Mouse (Mus musculus) CH12.LX (cell line): ENCODE measurements around the gene Brd1. TPM values are rescaled to one million over a fixed set of nuclear protein-coding genes. Genes with fewer than 3 reads are reported as not detected.
"Not testable (repeated sequence)": the region's sequence is repeated elsewhere in the genome, so short reads cannot be mapped to it uniquely, and the experiment has no call there.

Experiments
- DNase-seq: peaks from one replicate; pipeline ENCODE4 v3.0.0-alpha.2; 2013; ENCODE audit errors: extremely low read depth
- H3K27ac ChIP-seq: 2 replicates; pipeline ENCODE4 v1.5.1; 2012; ENCODE audit warnings: low read depth, mild to moderate bottlenecking, control low read depth, moderate library complexity; ENCODE audit not compliant: insufficient read depth
- H3K27me3 ChIP-seq: replicated peaks from 2 replicates; pipeline ENCODE3; 2012; ENCODE audit warnings: inconsistent platforms
- H3K36me3 ChIP-seq, 2 experiments: replicated peaks in 1 of 2; 2 replicates each; pipeline versions ENCODE3 to v1.6.1; 2012; ENCODE audit warnings: inconsistent platforms in 1 of 2, low read length in 1 of 2, mild to moderate bottlenecking in 1 of 2, mixed read lengths in 1 of 2, moderate library complexity in 1 of 2; ENCODE audit not compliant: control insufficient read depth in 1 of 2, insufficient read depth in 1 of 2
- H3K4me1 ChIP-seq, 2 experiments: 2 replicates each; pipeline ENCODE4 v1.6.1; 2012; ENCODE audit warnings: inconsistent platforms in 1 of 2, moderate library complexity in 1 of 2; ENCODE audit not compliant: insufficient read depth in 2 of 2, control insufficient read depth in 1 of 2
- H3K4me2 ChIP-seq: 2 replicates; pipeline ENCODE4 v1.6.1; 2012; ENCODE audit warnings: low read depth, mild to moderate bottlenecking, control low read depth; ENCODE audit not compliant: poor library complexity, insufficient read depth, severe bottlenecking
- H3K4me3 ChIP-seq, 3 experiments: fragments of 150-350 bp in 1 of 3; sonication (generic) in 1 of 3; replicated peaks in 1 of 3; 2 replicates each; pipeline versions ENCODE3 to v1.5.1; 2011 to 2012; ENCODE audit warnings: low read depth in 2 of 3, low read length in 2 of 3, mild to moderate bottlenecking in 2 of 3, moderate library complexity in 2 of 3, control low read depth in 1 of 3, improper control_type of control experiment in 1 of 3, inconsistent platforms in 1 of 3, mixed read lengths in 1 of 3; ENCODE audit not compliant: poor library complexity in 1 of 3
- H3K79me2 ChIP-seq: replicated peaks from 2 replicates; pipeline ENCODE4 v1.6.1; 2012; ENCODE audit warnings: mild to moderate bottlenecking, moderate library complexity; ENCODE audit not compliant: control insufficient read depth, poor library complexity, insufficient read depth, severe bottlenecking; ENCODE audit errors: extremely low read depth
- H3K9ac ChIP-seq: 2 replicates; pipeline ENCODE4 v1.6.1; 2012; ENCODE audit warnings: low read depth, mild to moderate bottlenecking, control low read depth, moderate library complexity; ENCODE audit not compliant: insufficient read depth
- H3K9me3 ChIP-seq: replicated peaks from 2 replicates; pipeline ENCODE3; 2012; ENCODE audit warnings: low read length, inconsistent platforms, mixed read lengths
- BHLHE40 ChIP-seq: IDR thresholded peaks from 2 replicates; pipeline ENCODE4 v1.6.1; 2011; ENCODE audit warnings: mild to moderate bottlenecking, low read depth, low read length, improper control_type of control experiment
- CHD2 ChIP-seq: IDR thresholded peaks from 2 replicates; pipeline ENCODE4 v1.6.1; 2011; ENCODE audit warnings: low read length, improper control_type of control experiment
- CTCF ChIP-seq, 2 experiments: IDR thresholded peaks in 1 of 2; conservative IDR thresholded peaks in 1 of 2; 2 replicates each; pipeline ENCODE4 v1.5.1; 2011 to 2012; ENCODE audit warnings: low read depth in 2 of 2, low read length in 2 of 2, improper control_type of control experiment in 1 of 2, inconsistent platforms in 1 of 2, mild to moderate bottlenecking in 1 of 2, moderate library complexity in 1 of 2
- E2F4 ChIP-seq: IDR thresholded peaks from 2 replicates; pipeline ENCODE4 v1.6.1; 2011; ENCODE audit warnings: low read depth, low read length, improper control_type of control experiment; ENCODE audit not compliant: insufficient replicate concordance
- ETS1 ChIP-seq: conservative IDR thresholded peaks from 2 replicates; pipeline ENCODE4 v1.6.1; 2012; ENCODE audit warnings: low read depth, mild to moderate bottlenecking, inconsistent platforms, low read length, improper control_type of control experiment, moderate library complexity
- JUN ChIP-seq: IDR thresholded peaks from 2 replicates; pipeline ENCODE4 v1.6.1; 2011; ENCODE audit warnings: low read depth, mild to moderate bottlenecking, low read length, improper control_type of control experiment, moderate library complexity; ENCODE audit not compliant: insufficient read depth
- JUND ChIP-seq: conservative IDR thresholded peaks from 2 replicates; pipeline ENCODE4 v1.6.1; 2011; ENCODE audit warnings: low read depth, low read length, improper control_type of control experiment
- MAFK ChIP-seq: IDR thresholded peaks from 2 replicates; pipeline ENCODE4 v1.6.1; 2011; ENCODE audit warnings: low read length, improper control_type of control experiment; ENCODE audit not compliant: insufficient replicate concordance
- MAZ ChIP-seq: IDR thresholded peaks from 2 replicates; pipeline ENCODE4 v1.6.1; 2012; ENCODE audit warnings: low read depth, mild to moderate bottlenecking, inconsistent platforms, low read length, improper control_type of control experiment, moderate library complexity
- NRF1 ChIP-seq: IDR thresholded peaks from 2 replicates; pipeline ENCODE4 v1.6.1; 2014; ENCODE audit warnings: low read depth, mild to moderate bottlenecking, inconsistent platforms, low read length, improper control_type of control experiment, moderate library complexity
- POLR2A ChIP-seq: IDR thresholded peaks from 2 replicates; pipeline ENCODE4 v1.6.1; 2011; ENCODE audit warnings: low read depth, mild to moderate bottlenecking, improper control_type of control experiment, low read length
- POLR2AphosphoS2 ChIP-seq: IDR thresholded peaks from 2 replicates; pipeline ENCODE4 v1.6.1; 2011; ENCODE audit warnings: low read depth, low read length, improper control_type of control experiment
- RAD21 ChIP-seq: IDR thresholded peaks from 2 replicates; pipeline ENCODE4 v1.6.1; 2011; ENCODE audit warnings: low read depth, mild to moderate bottlenecking, low read length, improper control_type of control experiment, moderate library complexity
- RCOR1 ChIP-seq: conservative IDR thresholded peaks from 2 replicates; pipeline ENCODE4 v1.6.1; 2012; ENCODE audit warnings: low read depth, mild to moderate bottlenecking, inconsistent platforms, low read length, improper control_type of control experiment
- SIN3A ChIP-seq: IDR thresholded peaks from 2 replicates; pipeline ENCODE4 v1.6.1; 2012; ENCODE audit warnings: low read length, improper control_type of control experiment, inconsistent platforms
- TCF12 ChIP-seq: IDR thresholded peaks from 2 replicates; pipeline ENCODE4 v1.6.1; 2014; ENCODE audit warnings: low read depth, mild to moderate bottlenecking, inconsistent platforms, low read length, improper control_type of control experiment
- USF1 ChIP-seq: IDR thresholded peaks from 2 replicates; pipeline ENCODE4 v1.6.1; 2014; ENCODE audit warnings: low read depth, mild to moderate bottlenecking, inconsistent platforms, low read length, improper control_type of control experiment
- USF2 ChIP-seq: conservative IDR thresholded peaks from 2 replicates; pipeline ENCODE4 v1.6.1; 2011; ENCODE audit warnings: low read depth, low read length, improper control_type of control experiment
- ZKSCAN1 ChIP-seq: IDR thresholded peaks from 2 replicates; pipeline ENCODE4 v1.6.1; 2012; ENCODE audit warnings: low read depth, inconsistent platforms, low read length, improper control_type of control experiment, borderline replicate concordance
- ZNF384 ChIP-seq: IDR thresholded peaks from 2 replicates; pipeline ENCODE4 v1.6.1; 2012; ENCODE audit warnings: low read depth, low read length, improper control_type of control experiment, inconsistent platforms
- dilution Hi-C: fragments of 300-500 bp; cut with MboI; formaldehyde crosslinking; loops from 2 replicates; pipeline ENCODE4 v1.14.3; 2020; ENCODE audit warnings: low sequenced_read_pairs; ENCODE audit not compliant: extremely low pct_unique_long_range_greater_than_20kb, extremely low pct_ligation_motif_present
- in situ Hi-C: fragments of 300-500 bp; cut with MboI; formaldehyde crosslinking; loops from 3 replicates; pipeline ENCODE4 v1.14.3; 2019; ENCODE audit warnings: low sequenced_read_pairs, low pct_ligation_motif_present, low pct_unique_long_range_greater_than_20kb, mixed read lengths
- polyA plus RNA-seq: library from polyadenylated mRNA; unstranded; fragments of >175 nt; gene quantifications from 2 replicates; pipeline ENCODE4 v1.2.1, GENCODE M21; 2012; ENCODE audit warnings: low read depth; ENCODE audit not compliant: insufficient read length
- total RNA-seq, 2 experiments: library from RNA; depleted of rRNA; stranded (reverse); fragments of 300-350 nt in 1 of 2; fragments of >200 nt in 1 of 2; gene quantifications; 2 replicates each; pipeline ENCODE4 v1.2.3; 2012 to 2014

The Brd1 gene
- total and polyA plus RNA-seq, 3 experiments: 13.6 to 19.1 (median 16.2) TPM

DNA sequence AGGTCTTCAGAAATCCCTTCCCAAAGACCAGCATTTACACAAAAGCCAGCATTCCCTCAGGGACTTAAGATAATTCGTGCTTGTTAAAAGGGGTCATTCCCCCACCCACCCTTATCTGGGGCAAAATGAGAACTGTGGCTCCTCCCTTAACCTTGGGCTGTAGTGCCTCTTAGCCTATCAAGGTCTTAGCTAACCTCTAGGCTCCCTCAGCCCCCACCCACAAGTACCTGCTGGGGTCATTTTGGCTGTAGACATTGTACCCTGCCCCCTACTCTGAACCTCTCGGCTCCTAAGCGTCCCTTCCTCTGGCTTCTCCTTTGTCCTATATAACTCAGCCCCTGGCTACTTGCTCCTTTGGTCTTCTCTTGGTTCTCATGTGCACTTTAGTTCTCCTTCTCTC, 11.9 kb upstream of the Brd1 start:
- DNase-seq: no peak
- Histone ChIP-seq H3K36me3 (no peaks in the 10 kb centered on the region), H3K4me2 (no peak overlapping the region), H3K79me2 (no peaks in the 10 kb centered on the region), H3K9me3 (no peaks in the 10 kb centered on the region), H3K4me3 (no peak overlapping the region), H3K9ac (no peak overlapping the region), H3K27ac (no peak overlapping the region), H3K4me1 (peaks cover 4 to 10% of the 10 kb centered on the region in 2 experiments), H3K27me3 (no peaks in the 10 kb centered on the region)
- dilution Hi-C loops (no loop called here), in situ Hi-C loops (no loop called here)
- TF ChIP-seq SIN3A: no peak
- no peak for TF ChIP-seq E2F4
- no peak for TF ChIP-seq RCOR1
- TF ChIP-seq CTCF (conservative IDR thresholded peaks at IDR 0.05 in 1 of 2, IDR thresholded peaks at IDR 0.05 in 1 of 2; ENCODE audit: low read depth in 2 of 2, low read length in 2 of 2): no peak
- no peak for TF ChIP-seq JUND

DNA sequence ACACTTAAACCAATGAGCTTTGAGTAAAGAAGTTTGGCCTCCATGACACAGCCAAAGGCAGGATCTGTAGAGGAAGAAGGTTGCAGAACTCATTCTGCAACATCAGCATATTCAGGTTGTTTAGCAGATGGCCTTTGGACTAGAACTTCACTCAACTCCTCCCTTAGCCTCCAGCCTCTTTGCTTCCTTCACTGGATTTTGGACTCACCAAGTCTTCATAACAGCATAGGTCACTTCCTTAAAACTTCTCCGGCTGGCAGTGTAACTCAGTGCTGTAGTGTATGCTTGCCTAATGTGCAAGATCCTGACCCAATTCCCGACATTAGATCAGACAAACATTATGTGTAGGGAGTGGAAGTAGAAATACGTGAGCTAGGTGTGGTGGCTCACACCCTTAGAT, 11.3 kb upstream of the Brd1 start:
- H3K4me3 ChIP-seq: no peak overlapping the region
- DNase-seq: no peak
- dilution Hi-C loops (no loop called here), in situ Hi-C loops (no loop called here)
- H3K27ac ChIP-seq: no peak overlapping the region
- H3K9ac ChIP-seq: no peak overlapping the region
- no peaks in the 10 kb centered on the region for H3K9me3 ChIP-seq
- no peaks in the 10 kb centered on the region for H3K36me3 ChIP-seq
- no peak overlapping the region for H3K4me2 ChIP-seq
- TF ChIP-seq MAFK (peak; percentile 75), POLR2A (no peak)
- TF ChIP-seq, all 38 proteins: peak for 1
- Histone ChIP-seq H3K79me2 (no peaks in the 10 kb centered on the region), H3K4me1 (peaks cover 0 to 6% of the 10 kb centered on the region in 2 experiments; a peak in 2 of 4 replicates), H3K27me3 (no peaks in the 10 kb centered on the region)

DNA sequence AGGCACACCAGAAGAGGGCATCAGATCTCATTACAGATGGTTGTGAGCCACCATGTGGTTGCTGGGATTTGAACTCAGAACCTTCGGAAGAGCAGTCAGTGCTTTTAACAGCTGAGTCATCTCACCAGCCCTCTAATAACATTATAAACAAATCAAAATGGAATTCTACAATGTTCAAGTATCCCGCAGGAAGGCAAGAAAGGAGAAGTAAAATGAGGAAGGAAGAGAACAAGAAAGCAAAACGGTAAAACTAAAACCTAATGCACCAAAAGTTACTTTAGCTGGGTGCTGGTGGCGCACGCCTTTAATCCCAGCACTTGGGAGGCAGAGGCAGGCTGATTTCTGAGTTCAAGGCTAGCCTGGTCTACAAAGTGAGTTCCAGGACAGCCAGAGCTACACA, 9.3 kb upstream of the Brd1 start:
- H3K9me3 ChIP-seq, dilution Hi-C loops, H3K4me2 ChIP-seq, H3K4me1 ChIP-seq, DNase-seq, H3K27me3 ChIP-seq, H3K4me3 ChIP-seq, H3K9ac ChIP-seq, H3K79me2 ChIP-seq, in situ Hi-C loops, H3K36me3 ChIP-seq, H3K27ac ChIP-seq: not testable (repeated sequence)

DNA sequence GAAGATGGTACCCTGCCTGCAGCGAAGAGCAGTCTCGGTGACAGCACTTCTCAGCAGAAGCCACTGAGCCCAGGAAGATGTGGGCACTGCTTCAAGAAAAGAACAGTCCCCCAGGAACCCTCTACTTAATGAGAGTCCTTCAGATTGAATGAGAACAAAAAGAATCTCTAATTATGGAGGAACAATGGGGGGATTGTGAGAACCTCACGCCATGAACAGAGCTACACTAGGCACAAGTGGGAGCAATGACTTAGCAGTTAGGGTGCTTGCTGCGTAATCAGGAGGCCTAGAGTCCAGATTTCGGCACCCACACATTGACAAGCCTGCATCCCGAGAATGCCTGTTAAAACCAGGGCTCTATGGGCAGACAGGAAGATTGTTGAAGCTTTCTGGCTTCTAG, 7.3 kb upstream of the Brd1 start:
- H3K27ac ChIP-seq: no peak overlapping the region
- TF ChIP-seq MAZ (no peak), JUN (no peak), CHD2 (no peak), RCOR1 (no peak), CTCF (conservative IDR thresholded peaks at IDR 0.05 in 1 of 2, IDR thresholded peaks at IDR 0.05 in 1 of 2; ENCODE audit: low read depth in 2 of 2, low read length in 2 of 2) (no peak), RAD21 (no peak), POLR2AphosphoS2 (no peak), NRF1 (no peak), BHLHE40 (no peak), USF2 (no peak), ETS1 (no peak), TCF12 (no peak), ZKSCAN1 (no peak), USF1 (no peak), E2F4 (no peak), ZNF384 (no peak)

More for the DNA sequence above, 7.3 kb upstream of the Brd1 start:
- Histone ChIP-seq H3K4me2 (no peak overlapping the region), H3K27me3 (no peaks in the 10 kb centered on the region), H3K9ac (no peak overlapping the region), H3K9me3 (no peaks in the 10 kb centered on the region), H3K79me2 (no peaks in the 10 kb centered on the region), H3K4me1 (no peaks in the 10 kb centered on the region), H3K36me3 (no peaks in the 10 kb centered on the region), H3K4me3 (no peak overlapping the region)
- dilution Hi-C loops (no loop called here), in situ Hi-C loops (no loop called here)
- DNase-seq: no peak
